Mouse (Mus musculus) brain, embryonic 14.5 days (tissue): Measurements from ENCODE around the gene Chst12.

Experiments used
- CTCF ChIP-seq: fragments of 200-500 bp; IDR thresholded peaks from 2 replicates; pipeline ENCODE4 v1.5.1; 2012; ENCODE audit warnings: inconsistent platforms, mild to moderate bottlenecking, moderate library complexity, borderline replicate concordance; ENCODE audit not compliant: insufficient read depth, insufficient read length; ENCODE audit errors: extremely low read depth
- POLR2A ChIP-seq: fragments of 200-500 bp; IDR thresholded peaks from 2 replicates; pipeline ENCODE4 v1.6.1; 2012; ENCODE audit warnings: mild to moderate bottlenecking, inconsistent platforms, borderline replicate concordance; ENCODE audit not compliant: poor library complexity, insufficient read depth, insufficient read length, severe bottlenecking; ENCODE audit errors: extremely low read depth

- no peak for TF ChIP-seq CTCF
- TF ChIP-seq POLR2A: no peak
Measured at GRCm38 (mm10) chr5:140538111-140538683, 32.8 kb downstream of the Chst12 start.
